Mouse (Mus musculus) neural tube, embryonic 11.5 days (tissue): ENCODE measurements around the gene Chst15. TPM values are rescaled to one million over a fixed set of nuclear protein-coding genes. Genes with fewer than 3 reads are reported as not detected.
A peak's percentile ranks its signal among the peaks of the same experiment; 100 is the strongest.

Source experiments
- ATAC-seq: fragments of 200-750 bp; cut with Nextera tagmentation; 2 replicates; pipeline ENCODE4 v1.8.0; 2017; ENCODE audit warnings: moderate number of reproducible peaks, mild to moderate bottlenecking, moderate TSS enrichment, moderate library complexity; ENCODE audit not compliant: insufficient read depth, low FRiP score, low TSS enrichment
- DNase-seq: peaks from one replicate; pipeline ENCODE4 v3.0.0-alpha.2; 2015; ENCODE audit warnings: low spot score
- H3K27ac ChIP-seq: fragments of 300-500 bp; sonication (generic); 2 replicates; pipeline ENCODE4 v1.5.1; 2014; ENCODE audit warnings: low read depth, mild to moderate bottlenecking, low read length
- H3K27me3 ChIP-seq: fragments of 300-500 bp; sonication (generic); 2 replicates; pipeline ENCODE4 v1.6.1; 2014; ENCODE audit warnings: mild to moderate bottlenecking, low read length, mixed read lengths; ENCODE audit not compliant: control insufficient read depth, insufficient read depth
- H3K36me3 ChIP-seq: fragments of 300-500 bp; sonication (generic); 2 replicates; pipeline ENCODE4 v1.6.1; 2014; ENCODE audit warnings: mild to moderate bottlenecking, low read length, moderate library complexity, mixed read lengths; ENCODE audit not compliant: control insufficient read depth, insufficient read depth
- H3K4me1 ChIP-seq: fragments of 300-500 bp; sonication (generic); 2 replicates; pipeline ENCODE4 v1.6.1; 2014; ENCODE audit warnings: low read length, mixed read lengths; ENCODE audit not compliant: control insufficient read depth, insufficient read depth
- H3K4me2 ChIP-seq: fragments of 300-500 bp; sonication (generic); 2 replicates; pipeline ENCODE4 v1.6.1; 2014; ENCODE audit warnings: low read depth, mild to moderate bottlenecking, moderate library complexity
- H3K4me3 ChIP-seq: fragments of 300-500 bp; sonication (generic); 2 replicates; pipeline ENCODE4 v1.5.1; 2014; ENCODE audit warnings: low read depth, low read length
- H3K9ac ChIP-seq: fragments of 300-500 bp; sonication (generic); 2 replicates; pipeline ENCODE4 v1.6.1; 2014; ENCODE audit warnings: mild to moderate bottlenecking, low read length
- H3K9me3 ChIP-seq: fragments of 300-500 bp; sonication (generic); 2 replicates; pipeline ENCODE4 v1.6.1; 2016; ENCODE audit warnings: low read length; ENCODE audit not compliant: control insufficient read depth
- WGBS: fragments of 180-500 bp; shearing (Covaris S2); extraction: QIAGEN DNeasy Blood & Tissue Kit; methylation state at CpG from one replicate; pipeline ENCODE4 v1.1.7; 2014; 5-methylcytosine and 5-hydroxymethylcytosine counted together
- polyA plus RNA-seq: library from polyadenylated mRNA; unstranded; fragments of >200 nt; fragmentation: Nextera tagmentation; extraction: Ambion mirVana; gene quantifications from 2 replicates; pipeline ENCODE4 v1.2.1, GENCODE M21; 2014

Gene Chst15
- polyA plus RNA-seq, 1 experiment from 2014 or later = 31.3 TPM

- 63% methylated on average over 10 of the region's 10 CpGs for WGBS
- no peak for ATAC-seq
- no peak for DNase-seq
- Histone ChIP-seq H3K4me1 (no peaks in the 10 kb centered on the region), H3K4me2 (no peak overlapping the region), H3K9me3 (no peaks in the 10 kb centered on the region), H3K4me3 (no peak overlapping the region), H3K27me3 (no peaks in the 10 kb centered on the region), H3K27ac (no peak overlapping the region), H3K9ac (no peak overlapping the region), H3K36me3 (no peaks in the 10 kb centered on the region)
Measured at GRCm38 (mm10) chr7:132223452-132224141, 93.4 kb downstream of the Chst15 start.

GRCm38 (mm10) chr7:132214031-132214430 is 103.0 kb downstream of the Chst15 start:
- 79% methylated on average over 10 of the region's 10 CpGs for WGBS
- H3K9me3 ChIP-seq = no peaks in the 10 kb centered on the region

DNA sequence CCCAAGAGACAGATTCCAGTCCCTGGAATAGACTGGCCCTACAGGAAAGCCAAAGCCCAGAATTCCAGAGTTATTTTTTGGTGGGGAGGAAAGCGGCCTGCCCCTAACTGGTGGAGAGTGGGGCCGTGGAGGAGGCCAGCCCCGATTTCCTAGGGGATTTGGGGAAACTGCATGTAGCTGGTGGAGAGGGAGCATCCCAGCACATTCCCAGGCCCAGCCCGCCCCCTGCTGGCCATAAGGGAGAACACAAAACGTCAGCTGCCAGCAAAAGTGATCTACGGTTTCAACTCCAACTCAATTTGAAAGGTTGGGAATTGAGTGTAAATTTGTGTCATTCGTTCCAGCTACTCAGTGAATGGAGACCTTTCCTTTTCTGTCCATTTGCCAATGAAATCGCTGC is 103.6 kb downstream of the Chst15 start:
- no peak overlapping the region for H3K4me2 ChIP-seq
- H3K9me3 ChIP-seq = no peaks in the 10 kb centered on the region
- H3K27ac ChIP-seq = no peak overlapping the region
- H3K9ac ChIP-seq = no peak overlapping the region
- no peaks in the 10 kb centered on the region for H3K4me1 ChIP-seq
- 12% methylated on average over 8 of the region's 8 CpGs for WGBS
- no peak for ATAC-seq
- no peaks in the 10 kb centered on the region for H3K27me3 ChIP-seq
- DNase-seq = peak; percentile 82
- no peak overlapping the region for H3K4me3 ChIP-seq
- no peaks in the 10 kb centered on the region for H3K36me3 ChIP-seq

More at GRCm38 (mm10) chr7:132214031-132214430, 103.0 kb downstream of the Chst15 start:
- no peaks in the 10 kb centered on the region for H3K36me3 ChIP-seq
- no peak overlapping the region for H3K27ac ChIP-seq
- ATAC-seq = no peak
- no peak overlapping the region for H3K4me2 ChIP-seq
- H3K27me3 ChIP-seq = no peaks in the 10 kb centered on the region
- no peak overlapping the region for H3K4me3 ChIP-seq
- no peak overlapping the region for H3K9ac ChIP-seq
- DNase-seq = no peak
- no peaks in the 10 kb centered on the region for H3K4me1 ChIP-seq

- no peaks in the 10 kb centered on the region for H3K4me1 ChIP-seq
- DNase-seq (no peak), ATAC-seq (no peak)
- H3K9ac ChIP-seq = no peak overlapping the region
- H3K9me3 ChIP-seq = no peaks in the 10 kb centered on the region
- H3K4me3 ChIP-seq = no peak overlapping the region
- 85% methylated on average over 6 of the region's 6 CpGs for WGBS
- no peaks in the 10 kb centered on the region for H3K36me3 ChIP-seq
- no peak overlapping the region for H3K27ac ChIP-seq
- no peak overlapping the region for H3K4me2 ChIP-seq
- H3K27me3 ChIP-seq = no peaks in the 10 kb centered on the region
Measured at GRCm38 (mm10) chr7:132211920-132212701, 104.9 kb downstream of the Chst15 start.

- no peak overlapping the region for H3K9ac ChIP-seq
- no peak overlapping the region for H3K4me2 ChIP-seq
- DNase-seq (no peak), ATAC-seq (no peak)
- 83% methylated on average over 5 of the region's 5 CpGs for WGBS
- H3K4me3 ChIP-seq = no peak overlapping the region
- H3K36me3 ChIP-seq = no peaks in the 10 kb centered on the region
- no peaks in the 10 kb centered on the region for H3K9me3 ChIP-seq
- no peak overlapping the region for H3K27ac ChIP-seq
- no peaks in the 10 kb centered on the region for H3K4me1 ChIP-seq
- H3K27me3 ChIP-seq = no peaks in the 10 kb centered on the region
Measured at GRCm38 (mm10) chr7:132210616-132211015, 106.4 kb downstream of the Chst15 start.

- DNase-seq = no peak
- 84% methylated on average over 9 of the region's 9 CpGs for WGBS
- no peak overlapping the region for H3K9ac ChIP-seq
- no peak for ATAC-seq
- H3K27me3 ChIP-seq = no peaks in the 10 kb centered on the region
- H3K36me3 ChIP-seq = no peaks in the 10 kb centered on the region
- no peaks in the 10 kb centered on the region for H3K9me3 ChIP-seq
- no peak overlapping the region for H3K27ac ChIP-seq
- no peaks in the 10 kb centered on the region for H3K4me1 ChIP-seq
- H3K4me2 ChIP-seq = no peak overlapping the region
- no peak overlapping the region for H3K4me3 ChIP-seq
Measured at GRCm38 (mm10) chr7:132208946-132209651, 107.9 kb downstream of the Chst15 start.

DNA sequence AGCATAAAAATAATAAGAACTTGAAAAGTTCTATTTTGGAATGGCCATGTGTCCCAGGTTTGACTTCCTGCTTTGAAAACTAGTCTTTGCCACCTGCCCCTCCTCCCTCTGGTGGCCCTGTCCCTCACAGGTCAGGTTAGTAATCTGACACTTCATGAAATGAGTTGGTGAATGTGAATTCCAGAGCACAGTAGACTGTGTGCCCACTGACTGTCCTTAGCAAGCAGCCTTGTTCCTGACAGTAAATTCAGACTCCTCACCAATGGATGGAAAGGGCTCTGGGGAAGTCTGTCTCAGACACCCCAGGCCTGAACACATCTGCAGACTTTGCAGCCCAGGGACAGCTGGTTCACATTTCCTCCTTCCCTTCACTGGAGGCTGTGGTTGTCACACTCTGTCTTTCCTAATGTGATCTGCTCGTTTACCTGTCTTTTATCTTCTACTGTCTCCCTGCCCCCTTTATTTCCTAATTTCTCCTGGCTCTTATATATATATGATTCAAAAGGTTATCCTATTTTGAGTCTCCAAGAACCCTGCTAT is 112.9 kb downstream of the Chst15 start:
- Histone ChIP-seq H3K27me3 (no peaks in the 10 kb centered on the region), H3K9me3 (no peaks in the 10 kb centered on the region), H3K4me3 (no peak overlapping the region), H3K36me3 (no peaks in the 10 kb centered on the region), H3K4me2 (no peak overlapping the region), H3K4me1 (no peaks in the 10 kb centered on the region), H3K27ac (no peak overlapping the region), H3K9ac (no peak overlapping the region)
- DNase-seq = no peak
- no peak for ATAC-seq
- 28% methylated on average over 1 of the region's 1 CpGs for WGBS

DNA sequence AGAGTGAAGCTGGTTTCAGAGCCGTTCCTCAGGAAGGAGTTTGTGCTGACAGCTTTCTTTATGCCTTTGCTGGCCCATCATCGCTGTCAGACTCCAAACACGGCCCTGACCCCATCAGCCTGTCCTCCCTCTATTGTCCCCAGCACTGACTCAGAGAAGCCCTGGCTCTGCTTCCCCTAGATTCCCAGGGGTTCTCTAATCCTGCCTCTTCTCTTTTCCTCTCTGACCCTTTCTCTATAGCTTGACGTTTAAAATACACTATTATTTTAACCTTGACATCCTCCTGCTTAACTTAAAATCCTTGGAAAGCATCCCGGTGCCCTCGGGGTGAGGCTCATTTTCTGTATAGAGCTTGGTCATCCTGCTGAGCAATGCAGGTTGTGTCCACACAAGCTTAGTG is 117.3 kb downstream of the Chst15 start:
- Histone ChIP-seq H3K9ac (no peak overlapping the region), H3K4me1 (no peaks in the 10 kb centered on the region), H3K4me2 (no peak overlapping the region), H3K27me3 (no peaks in the 10 kb centered on the region), H3K4me3 (no peak overlapping the region), H3K9me3 (no peaks in the 10 kb centered on the region), H3K27ac (no peak overlapping the region), H3K36me3 (no peaks in the 10 kb centered on the region)
- ATAC-seq (no peak), DNase-seq (no peak)
- WGBS = 47% methylated on average over 6 of the region's 6 CpGs
